Mouse (Mus musculus): ENCODE data around the gene Slc9a5. TPM values are rescaled to one million over a fixed set of nuclear protein-coding genes. Genes with fewer than 3 reads are reported as not detected.

The Slc9a5 gene
- polyA plus RNA-seq, 1 experiment from 2014 or later, result 2.1 TPM

DNA sequence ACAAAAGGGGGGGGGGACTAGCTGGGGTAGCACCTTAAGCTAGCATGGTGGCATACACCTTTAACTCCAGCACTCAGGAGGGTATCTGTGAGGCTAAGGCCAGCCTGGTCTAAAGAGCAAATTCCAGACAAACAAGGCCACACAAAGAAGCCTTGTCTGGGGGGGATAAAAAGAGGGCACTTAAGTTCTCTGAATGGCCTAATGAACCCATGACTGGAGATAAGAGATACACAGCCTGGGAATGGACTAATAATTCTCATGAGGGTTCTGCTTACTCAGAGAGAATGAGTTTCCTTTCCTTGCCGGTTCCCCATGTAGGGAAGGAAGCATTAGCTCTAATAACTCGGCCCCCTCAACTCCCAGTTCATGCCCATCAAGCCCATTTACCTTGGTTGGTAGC is 16.1 kb upstream of the Slc9a5 start:
- Histone ChIP-seq H3K27ac (ENCODE audit: low read depth, low read length) (no peak overlapping the region), H3K4me1 (ENCODE audit: control insufficient read depth, insufficient read depth, low read length) (peaks cover 2% of the 10 kb centered on the region), H3K9ac (ENCODE audit: low read depth, low read length) (no peak overlapping the region), H3K36me3 (ENCODE audit: control insufficient read depth, insufficient read depth, low read length) (peaks cover 54% of the 10 kb centered on the region), H3K9me3 (replicated peaks; ENCODE audit: control insufficient read depth, low read length) (no peaks in the 10 kb centered on the region), H3K27me3 (ENCODE audit: control insufficient read depth, insufficient read depth, low read length) (no peaks in the 10 kb centered on the region), H3K4me3 (ENCODE audit: low read depth, low read length) (no peak overlapping the region), H3K4me2 (no peak overlapping the region)
- no peak for ATAC-seq (replicated peaks; ENCODE audit: insufficient number of reproducible peaks, low FRiP score, low TSS enrichment)
- 44% methylated on average over 2 of the region's 2 CpGs for WGBS (ENCODE audit: insufficient replicate concordance)

DNA sequence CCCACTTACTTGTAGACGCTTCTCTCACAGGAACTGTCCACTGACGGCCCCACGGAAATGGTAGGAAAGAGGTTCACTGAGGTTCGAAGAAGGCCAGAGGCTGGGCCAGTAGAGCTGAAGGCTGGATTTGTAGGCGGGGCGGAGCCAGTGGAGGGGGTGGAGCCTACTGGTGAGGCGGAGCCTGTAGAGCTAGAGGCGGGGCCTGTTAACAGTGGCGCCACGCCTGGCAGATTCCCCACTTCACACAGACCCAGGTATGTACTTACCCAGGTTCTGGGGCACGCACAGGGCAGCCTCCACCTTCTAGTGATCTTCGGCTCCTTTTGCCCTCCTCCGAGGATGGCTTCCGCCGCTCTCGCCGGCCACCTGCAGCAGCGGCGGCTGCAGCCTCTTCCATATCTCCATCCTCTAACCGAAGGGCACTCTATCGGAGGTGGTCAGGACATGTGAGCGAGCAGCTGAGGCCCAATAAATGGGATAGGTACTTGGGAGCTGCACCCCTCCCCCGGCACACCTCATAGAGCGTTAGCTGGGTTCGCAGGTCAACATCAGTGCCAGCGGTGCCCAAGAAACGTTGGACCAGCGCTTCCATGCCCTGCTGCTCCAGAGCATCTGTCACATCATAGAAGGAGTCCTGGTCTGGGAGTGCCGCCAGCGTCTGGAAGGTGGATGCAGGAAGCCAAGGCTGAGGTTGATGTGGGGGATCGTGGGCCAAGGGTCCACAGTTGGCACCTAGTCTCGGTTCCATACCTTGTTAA is 12.1 kb upstream of the Slc9a5 start:
- Histone ChIP-seq H3K4me3 (ENCODE audit: low read depth, low read length) (no peak overlapping the region), H3K27ac (ENCODE audit: low read depth, low read length) (no peak overlapping the region), H3K27me3 (ENCODE audit: control insufficient read depth, insufficient read depth, low read length) (no peaks in the 10 kb centered on the region), H3K36me3 (ENCODE audit: control insufficient read depth, insufficient read depth, low read length) (peaks cover 29% of the 10 kb centered on the region), H3K4me2 (no peak overlapping the region), H3K9ac (ENCODE audit: low read depth, low read length) (no peak overlapping the region), H3K4me1 (ENCODE audit: control insufficient read depth, insufficient read depth, low read length) (peaks cover 31% of the 10 kb centered on the region), H3K9me3 (replicated peaks; ENCODE audit: control insufficient read depth, low read length) (no peaks in the 10 kb centered on the region)
- no peak for ATAC-seq (replicated peaks; ENCODE audit: insufficient number of reproducible peaks, low FRiP score, low TSS enrichment)
- 57% methylated on average over 30 of the region's 32 CpGs for WGBS (ENCODE audit: insufficient replicate concordance)

DNA sequence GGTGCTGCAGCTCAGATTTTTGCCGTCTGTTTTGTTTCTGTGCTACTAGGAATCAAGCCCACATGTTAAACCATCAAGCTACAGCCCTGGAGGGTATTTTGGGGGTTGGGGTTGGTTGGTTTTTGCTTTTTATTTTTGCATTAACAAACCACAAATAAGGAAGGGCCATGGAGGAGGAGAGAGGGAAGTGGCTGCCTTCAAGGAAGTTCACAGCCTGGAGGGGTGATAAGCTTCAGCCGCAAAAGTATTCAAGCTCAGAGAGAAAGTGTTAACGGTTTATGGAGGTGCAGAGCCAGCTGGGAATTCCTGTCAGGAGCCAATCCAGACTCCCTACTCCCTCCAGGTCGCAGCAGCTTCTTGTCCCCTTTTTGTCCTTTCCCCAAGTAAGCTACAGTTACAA is 9.7 kb upstream of the Slc9a5 start:
- Histone ChIP-seq H3K4me1 (ENCODE audit: control insufficient read depth, insufficient read depth, low read length) (peaks cover 35% of the 10 kb centered on the region), H3K27ac (ENCODE audit: low read depth, low read length) (peak overlapping the region; percentile 63), H3K4me2 (no peak overlapping the region; the same call in 1 of the 2 replicates), H3K9ac (ENCODE audit: low read depth, low read length) (no peak overlapping the region), H3K4me3 (ENCODE audit: low read depth, low read length) (no peak overlapping the region), H3K9me3 (replicated peaks; ENCODE audit: control insufficient read depth, low read length) (no peaks in the 10 kb centered on the region), H3K36me3 (ENCODE audit: control insufficient read depth, insufficient read depth, low read length) (peaks cover 23% of the 10 kb centered on the region), H3K27me3 (ENCODE audit: control insufficient read depth, insufficient read depth, low read length) (no peaks in the 10 kb centered on the region)
- 25% methylated on average over 4 of the region's 4 CpGs for WGBS (ENCODE audit: insufficient replicate concordance)
- ATAC-seq (replicated peaks; ENCODE audit: insufficient number of reproducible peaks, low FRiP score, low TSS enrichment), result no peak

DNA sequence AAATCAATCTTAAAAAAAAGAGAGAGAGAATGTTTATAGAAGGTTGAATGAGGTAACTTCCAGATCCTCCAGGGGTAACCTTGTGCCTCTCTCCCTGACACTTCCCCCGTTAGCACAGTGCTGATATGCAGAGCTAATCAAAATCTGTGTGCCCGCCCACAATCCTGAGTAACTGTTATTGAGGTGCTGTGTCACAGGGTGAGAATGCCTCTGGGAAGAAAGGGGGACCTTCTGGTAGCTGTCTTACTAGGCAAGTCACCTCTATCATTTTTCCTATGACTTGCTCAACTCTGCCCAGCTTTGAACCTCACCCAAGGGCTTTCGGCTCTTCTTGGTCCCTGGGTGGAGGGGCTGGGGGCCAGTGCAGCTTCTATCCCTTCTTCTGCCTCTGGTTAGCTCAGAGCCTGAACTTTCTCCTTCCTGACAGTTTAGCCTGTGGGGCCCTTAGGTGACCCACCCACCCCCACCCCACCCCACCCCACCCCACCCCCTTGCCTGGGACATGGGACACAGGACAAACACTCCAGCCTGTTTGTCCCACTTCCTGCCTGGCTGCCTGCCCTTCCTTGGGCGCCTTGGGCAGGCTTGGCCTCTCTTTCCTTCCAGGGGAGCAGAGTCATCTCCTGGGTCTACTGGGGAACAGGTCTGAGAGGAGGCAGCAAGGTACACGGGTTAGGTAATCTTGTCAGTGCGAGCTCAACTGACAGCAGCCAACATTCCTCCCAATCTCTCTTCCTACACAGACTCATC is 8.6 kb upstream of the Slc9a5 start:
- Histone ChIP-seq H3K9ac (ENCODE audit: low read depth, low read length) (no peak overlapping the region), H3K4me1 (ENCODE audit: control insufficient read depth, insufficient read depth, low read length) (peaks cover 44% of the 10 kb centered on the region), H3K9me3 (replicated peaks; ENCODE audit: control insufficient read depth, low read length) (no peaks in the 10 kb centered on the region), H3K4me3 (ENCODE audit: low read depth, low read length) (no peak overlapping the region), H3K27me3 (ENCODE audit: control insufficient read depth, insufficient read depth, low read length) (no peaks in the 10 kb centered on the region), H3K27ac (ENCODE audit: low read depth, low read length) (peak overlapping the region; percentile 41), H3K36me3 (ENCODE audit: control insufficient read depth, insufficient read depth, low read length) (peaks cover 23% of the 10 kb centered on the region), H3K4me2 (no peak overlapping the region)
- 51% methylated on average over 6 of the region's 6 CpGs for WGBS (ENCODE audit: insufficient replicate concordance)
- no peak for ATAC-seq (replicated peaks; ENCODE audit: insufficient number of reproducible peaks, low FRiP score, low TSS enrichment)

DNA sequence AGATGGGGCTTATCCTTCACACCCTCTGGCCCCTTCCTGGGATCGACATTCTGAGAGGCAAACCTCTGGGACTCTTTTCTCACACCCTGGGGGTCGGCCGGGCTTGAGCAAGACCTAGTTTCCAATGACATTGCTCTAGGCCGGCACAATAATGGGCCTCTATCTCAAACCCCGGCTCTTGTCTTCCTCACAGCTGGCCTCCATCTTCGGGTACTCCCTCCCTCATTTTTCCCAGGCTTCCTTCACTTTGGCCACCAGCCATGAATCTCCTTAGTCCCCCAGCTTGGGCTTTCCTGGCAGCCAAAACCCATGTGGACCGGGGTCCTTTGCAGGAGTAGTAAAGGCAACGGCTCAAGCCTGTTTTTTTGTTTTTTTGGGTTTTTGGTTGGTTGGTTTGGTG is 7.2 kb upstream of the Slc9a5 start:
- H3K4me1 ChIP-seq (ENCODE audit: control insufficient read depth, insufficient read depth, low read length), result peaks cover 56% of the 10 kb centered on the region
- no peak overlapping the region for H3K9ac ChIP-seq (ENCODE audit: low read depth, low read length)
- peak overlapping the region; percentile 41 for H3K27ac ChIP-seq (ENCODE audit: low read depth, low read length)
- no peak overlapping the region for H3K4me2 ChIP-seq
- WGBS (ENCODE audit: insufficient replicate concordance), result 20% methylated on average over 8 of the region's 8 CpGs
- no peak for ATAC-seq (replicated peaks; ENCODE audit: insufficient number of reproducible peaks, low FRiP score, low TSS enrichment)
- peaks cover 16% of the 10 kb centered on the region for H3K36me3 ChIP-seq (ENCODE audit: control insufficient read depth, insufficient read depth, low read length)
- H3K9me3 ChIP-seq (replicated peaks; ENCODE audit: control insufficient read depth, low read length), result no peaks in the 10 kb centered on the region
- no peak overlapping the region for H3K4me3 ChIP-seq (ENCODE audit: low read depth, low read length)
- no peaks in the 10 kb centered on the region for H3K27me3 ChIP-seq (ENCODE audit: control insufficient read depth, insufficient read depth, low read length)

DNA sequence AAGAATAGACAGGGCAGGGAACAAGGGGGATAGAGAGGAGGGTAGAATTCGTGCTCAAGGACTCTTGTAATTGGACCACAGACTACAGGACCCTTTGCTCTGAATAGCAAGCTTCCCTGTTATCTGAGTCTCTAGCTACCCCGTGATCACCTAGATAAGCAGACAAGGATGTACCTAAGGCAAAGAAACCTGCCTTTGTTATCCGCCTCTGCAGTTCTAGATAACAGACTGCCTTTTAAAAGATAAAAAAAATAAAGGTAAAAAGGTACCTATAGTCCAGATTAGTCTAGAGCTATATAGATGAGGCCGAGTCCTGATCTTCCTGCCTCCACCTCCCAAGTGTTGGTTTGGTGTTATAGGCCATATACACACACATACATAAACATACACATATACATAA is 5.9 kb upstream of the Slc9a5 start:
- Histone ChIP-seq H3K4me3 (ENCODE audit: low read depth, low read length) (no peak overlapping the region), H3K9me3 (replicated peaks; ENCODE audit: control insufficient read depth, low read length) (no peaks in the 10 kb centered on the region), H3K27me3 (ENCODE audit: control insufficient read depth, insufficient read depth, low read length) (no peaks in the 10 kb centered on the region), H3K36me3 (ENCODE audit: control insufficient read depth, insufficient read depth, low read length) (peaks cover 5% of the 10 kb centered on the region), H3K4me1 (ENCODE audit: control insufficient read depth, insufficient read depth, low read length) (peaks cover 59% of the 10 kb centered on the region), H3K4me2 (no peak overlapping the region), H3K27ac (ENCODE audit: low read depth, low read length) (no peak overlapping the region), H3K9ac (ENCODE audit: low read depth, low read length) (no peak overlapping the region)
- ATAC-seq (replicated peaks; ENCODE audit: insufficient number of reproducible peaks, low FRiP score, low TSS enrichment), result no peak
- 68% methylated on average over 4 of the region's 4 CpGs for WGBS (ENCODE audit: insufficient replicate concordance)

DNA sequence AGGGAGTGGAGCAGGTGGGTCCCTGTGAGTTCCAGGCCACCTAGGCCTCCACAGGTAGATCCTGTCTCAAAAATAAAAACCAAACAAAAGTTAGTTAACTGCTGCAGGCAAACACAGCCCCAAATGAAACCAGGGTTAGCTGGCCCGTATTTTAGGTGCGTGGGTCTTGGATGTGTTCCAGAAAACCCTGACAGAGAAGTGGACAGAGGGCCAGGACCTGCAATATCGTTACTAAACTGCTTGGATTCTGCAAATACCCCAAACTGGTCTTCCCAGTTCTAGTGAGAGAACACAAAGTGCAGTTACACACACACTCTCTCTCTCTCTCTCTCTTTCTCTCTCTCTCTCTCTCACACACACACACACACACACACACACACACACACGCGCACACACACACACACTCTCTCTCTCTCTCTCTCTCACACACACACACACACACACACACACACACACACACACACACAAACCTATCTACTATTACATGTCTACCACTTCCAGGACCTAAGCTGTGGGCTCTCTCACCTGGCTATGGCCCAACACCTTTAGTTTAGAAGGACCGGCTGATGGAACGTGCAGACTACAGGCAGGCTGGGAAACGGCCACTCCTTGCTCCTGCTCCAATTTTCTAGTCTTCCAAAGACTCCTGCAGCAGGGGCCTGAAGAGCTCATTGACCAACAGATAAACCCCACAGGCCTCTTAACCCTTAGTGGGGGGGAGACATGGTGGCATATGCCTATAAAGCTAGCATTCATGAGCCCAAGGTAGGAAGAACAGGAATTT is 4.7 kb upstream of the Slc9a5 start:
- Histone ChIP-seq H3K36me3 (ENCODE audit: control insufficient read depth, insufficient read depth, low read length) (no peaks in the 10 kb centered on the region), H3K4me1 (ENCODE audit: control insufficient read depth, insufficient read depth, low read length) (peaks cover 51% of the 10 kb centered on the region), H3K27me3 (ENCODE audit: control insufficient read depth, insufficient read depth, low read length) (no peaks in the 10 kb centered on the region), H3K9ac (ENCODE audit: low read depth, low read length) (no peak overlapping the region), H3K4me3 (ENCODE audit: low read depth, low read length) (no peak overlapping the region), H3K4me2 (no peak overlapping the region), H3K27ac (ENCODE audit: low read depth, low read length) (no peak overlapping the region), H3K9me3 (replicated peaks; ENCODE audit: control insufficient read depth, low read length) (no peaks in the 10 kb centered on the region)
- 44% methylated on average over 6 of the region's 8 CpGs for WGBS (ENCODE audit: insufficient replicate concordance)
- ATAC-seq (replicated peaks; ENCODE audit: insufficient number of reproducible peaks, low FRiP score, low TSS enrichment), result no peak

DNA sequence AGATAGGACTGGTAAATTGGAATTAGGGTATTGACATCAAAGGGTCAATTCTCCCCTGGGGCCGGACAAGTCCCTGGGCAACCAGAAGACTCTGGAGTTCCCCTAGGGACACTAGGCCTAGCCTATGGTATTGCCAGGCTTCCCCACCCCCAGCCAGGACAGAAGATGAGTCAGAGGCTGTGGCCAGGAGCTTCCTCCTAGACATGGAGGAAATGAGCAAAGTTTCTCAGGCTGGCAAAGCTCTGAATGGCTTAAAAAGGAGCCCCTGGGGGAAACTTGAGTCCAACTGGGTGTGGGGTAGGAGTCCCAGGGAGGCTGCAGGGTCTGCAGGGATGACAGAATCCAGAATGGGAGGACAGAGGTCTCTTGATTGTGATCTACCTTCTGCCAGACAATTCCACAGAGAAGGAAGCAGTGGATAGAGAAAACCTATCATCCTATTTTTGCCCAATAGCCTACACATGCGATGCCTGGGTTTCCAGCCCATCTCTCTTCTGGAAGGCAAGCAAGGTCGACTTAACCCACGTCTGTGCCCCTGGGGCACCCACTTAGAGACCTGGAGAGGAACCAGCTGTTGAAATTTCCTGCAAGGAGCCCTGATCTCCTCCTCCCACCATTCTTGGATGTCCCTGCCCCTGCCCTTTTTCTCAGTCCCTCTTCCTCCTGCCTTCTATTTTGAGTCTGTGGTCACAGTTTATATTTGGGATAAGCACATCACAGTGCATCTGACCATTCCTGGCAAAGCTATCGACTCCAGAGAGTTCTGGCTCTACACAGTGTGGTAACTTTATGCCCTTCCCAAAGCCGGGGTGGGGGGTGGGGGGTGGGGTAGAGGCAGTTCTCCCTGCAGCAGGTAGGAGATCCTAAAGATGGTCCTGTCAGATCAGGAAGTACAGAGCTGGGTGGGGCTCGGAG is 3.3 kb upstream of the Slc9a5 start:
- Histone ChIP-seq H3K4me2 (peak overlapping the region; percentile 98), H3K4me3 (ENCODE audit: low read depth, low read length) (peak overlapping the region; percentile 78; the same call in 1 of the 2 replicates), H3K36me3 (ENCODE audit: control insufficient read depth, insufficient read depth, low read length) (no peaks in the 10 kb centered on the region), H3K27ac (ENCODE audit: low read depth, low read length) (no peak overlapping the region), H3K9ac (ENCODE audit: low read depth, low read length) (no peak overlapping the region), H3K9me3 (replicated peaks; ENCODE audit: control insufficient read depth, low read length) (no peaks in the 10 kb centered on the region), H3K27me3 (ENCODE audit: control insufficient read depth, insufficient read depth, low read length) (no peaks in the 10 kb centered on the region), H3K4me1 (ENCODE audit: control insufficient read depth, insufficient read depth, low read length) (peaks cover 47% of the 10 kb centered on the region)
- ATAC-seq (replicated peaks; ENCODE audit: insufficient number of reproducible peaks, low FRiP score, low TSS enrichment), result no peak
- WGBS (ENCODE audit: insufficient replicate concordance), result 35% methylated on average over 7 of the region's 7 CpGs

All from heart, embryonic 11.5 days (tissue).